Mouse (Mus musculus) liver, embryonic 16.5 days (tissue): ENCODE results near the gene Tmed1. TPM values are rescaled to one million over a fixed set of nuclear protein-coding genes. Genes with fewer than 3 reads are reported as not detected.

Experiments used
- ATAC-seq: fragments of 200-750 bp; cut with Nextera tagmentation; 2 replicates; pipeline ENCODE4 v1.8.0; 2017; ENCODE audit warnings: low read depth, mild to moderate bottlenecking, moderate number of reproducible peaks, moderate library complexity
- H3K27ac ChIP-seq: fragments of 300-500 bp; sonication (generic); 2 replicates; pipeline ENCODE4 v1.5.1; 2014; ENCODE audit warnings: mild to moderate bottlenecking, low read length
- H3K27me3 ChIP-seq: fragments of 300-500 bp; sonication (generic); 2 replicates; pipeline ENCODE4 v1.6.1; 2014; ENCODE audit warnings: low read depth, low read length, mixed read lengths; ENCODE audit not compliant: control insufficient read depth, insufficient read depth
- H3K36me3 ChIP-seq: fragments of 300-500 bp; sonication (generic); 2 replicates; pipeline ENCODE4 v1.6.1; 2014; ENCODE audit warnings: mild to moderate bottlenecking; ENCODE audit not compliant: control insufficient read depth, insufficient read depth
- H3K4me1 ChIP-seq: fragments of 300-500 bp; sonication (generic); 2 replicates; pipeline ENCODE4 v1.6.1; 2014; ENCODE audit warnings: low read depth, low read length, mixed read lengths; ENCODE audit not compliant: control insufficient read depth
- H3K4me2 ChIP-seq: fragments of 300-500 bp; sonication (generic); 2 replicates; pipeline ENCODE4 v1.6.1; 2014; ENCODE audit warnings: low read depth, low read length, mixed read lengths
- H3K4me3 ChIP-seq: fragments of 300-500 bp; sonication (generic); 2 replicates; pipeline ENCODE4 v1.5.1; 2014; ENCODE audit warnings: low read depth, mild to moderate bottlenecking, low read length
- H3K9ac ChIP-seq: fragments of 300-500 bp; sonication (generic); 2 replicates; pipeline ENCODE4 v1.6.1; 2014; ENCODE audit warnings: low read depth, low read length
- H3K9me3 ChIP-seq: fragments of 300-500 bp; sonication (generic); replicated peaks from 2 replicates; pipeline ENCODE4 v1.6.1; 2016; ENCODE audit warnings: low read length; ENCODE audit not compliant: control insufficient read depth
- WGBS: fragments of 180-500 bp; shearing (Covaris S2); extraction: QIAGEN DNeasy Blood & Tissue Kit; methylation state at CpG from one replicate; pipeline ENCODE4 v1.1.7; 2014; ENCODE audit not compliant: insufficient replicate concordance; 5-methylcytosine and 5-hydroxymethylcytosine counted together
- polyA plus RNA-seq: library from polyadenylated mRNA; unstranded; fragments of >200 nt; fragmentation: Nextera tagmentation; extraction: Ambion mirVana; gene quantifications from 2 replicates; pipeline ENCODE4 v1.2.1, GENCODE M21; 2015

Tmed1 gene
- polyA plus RNA-seq, result 27.3 and 29.8 TPM in 2 replicates

DNA sequence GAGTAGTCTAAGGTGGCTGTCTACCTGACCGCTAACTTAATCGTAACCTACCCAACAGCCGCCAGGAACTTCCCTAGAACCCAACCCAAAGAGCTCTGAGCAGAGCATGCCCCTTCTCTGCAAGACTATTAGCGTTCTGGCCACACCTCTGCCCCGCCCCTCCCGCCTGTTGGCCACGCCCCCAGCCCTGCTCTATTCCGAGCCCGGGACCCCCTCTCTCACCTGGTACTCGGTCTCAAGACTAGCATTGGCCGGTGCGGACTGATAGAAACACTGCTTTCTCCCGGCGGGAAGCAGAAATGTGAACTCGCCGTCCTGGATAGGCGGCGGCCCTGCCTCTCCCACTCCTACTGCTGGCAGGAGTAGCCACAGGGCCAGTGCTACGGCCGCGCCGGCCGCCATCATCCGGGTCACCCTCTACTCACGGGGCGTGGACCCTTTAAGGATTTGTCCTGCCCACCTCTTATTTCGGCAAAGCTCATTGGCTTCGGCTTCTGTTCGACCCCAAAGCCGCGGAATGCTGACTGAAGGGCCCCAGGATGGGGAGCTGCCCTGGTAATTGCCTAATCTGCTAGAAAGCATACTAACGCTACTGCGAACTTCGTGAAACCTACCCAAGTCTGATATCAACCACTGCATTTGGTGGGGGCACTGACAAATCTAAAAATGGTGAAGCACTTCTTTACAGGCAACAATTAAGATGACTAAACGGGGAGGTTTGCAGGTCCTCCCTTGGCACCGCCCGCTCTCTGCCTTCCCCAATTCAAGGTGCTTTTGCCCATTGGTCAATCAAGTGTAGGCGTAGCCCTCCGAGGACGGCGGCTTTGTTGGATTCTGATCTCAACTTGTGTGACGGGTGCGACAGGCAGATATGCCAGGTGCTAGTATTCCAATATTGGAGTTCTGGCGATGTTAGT is at the start of gene Tmed1:
Gene Tmed1 (minus strand): TSS at position 481 of the 917 bp plus-strand sequence.
- under 1% methylated on average over 44 of the region's 44 CpGs for WGBS
- peak within 1 kb of the TSS; percentile 82 for H3K4me3 ChIP-seq
- ATAC-seq, result peak; percentile 92

DNA sequence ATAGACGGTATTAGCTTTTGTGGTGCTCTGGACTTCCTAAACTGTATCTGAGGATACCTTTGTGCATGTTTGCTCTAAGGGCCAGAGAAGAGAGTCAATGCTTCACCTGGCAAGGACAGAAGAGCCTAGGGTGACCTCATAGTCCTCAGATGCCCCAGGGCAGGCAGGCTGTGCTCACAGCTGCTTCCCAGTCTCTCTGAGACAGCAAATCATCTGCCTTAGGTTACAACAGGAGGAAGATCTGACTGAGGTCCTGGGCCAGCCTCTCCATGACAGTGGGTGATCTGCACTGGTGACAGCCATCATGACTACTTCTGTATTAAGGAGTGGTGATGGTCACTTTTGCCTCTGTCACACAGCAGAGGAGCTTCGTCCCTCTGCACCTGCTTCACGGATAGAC is 49.1 kb upstream of the Tmed1 start:
- peaks cover 57% of the 10 kb centered on the region for H3K4me1 ChIP-seq
- H3K9me3 ChIP-seq, result no peaks in the 10 kb centered on the region
- no peak overlapping the region for H3K4me3 ChIP-seq
- WGBS, result 90% methylated on average over 3 of the region's 3 CpGs
- peak overlapping the region; percentile 50 for H3K9ac ChIP-seq
- H3K4me2 ChIP-seq, result peak overlapping the region; percentile 65
- H3K27me3 ChIP-seq, result no peaks in the 10 kb centered on the region
- no peak for ATAC-seq
- H3K36me3 ChIP-seq, result peaks cover 2% of the 10 kb centered on the region; the same call in 1 of the 2 replicates
- peak overlapping the region; percentile 93 for H3K27ac ChIP-seq

More for the DNA sequence above, at the start of gene Tmed1:
- Histone ChIP-seq H3K9me3 (no peaks in the 10 kb centered on the region), H3K27ac (peak within 1 kb of the TSS; percentile 88), H3K9ac (peak within 1 kb of the TSS; percentile 77), H3K4me1 (peaks cover 17% of the 10 kb centered on the region), H3K36me3 (peaks cover 14% of the 10 kb centered on the region), H3K4me2 (peak within 1 kb of the TSS; percentile 73), H3K27me3 (no peaks in the 10 kb centered on the region)

DNA sequence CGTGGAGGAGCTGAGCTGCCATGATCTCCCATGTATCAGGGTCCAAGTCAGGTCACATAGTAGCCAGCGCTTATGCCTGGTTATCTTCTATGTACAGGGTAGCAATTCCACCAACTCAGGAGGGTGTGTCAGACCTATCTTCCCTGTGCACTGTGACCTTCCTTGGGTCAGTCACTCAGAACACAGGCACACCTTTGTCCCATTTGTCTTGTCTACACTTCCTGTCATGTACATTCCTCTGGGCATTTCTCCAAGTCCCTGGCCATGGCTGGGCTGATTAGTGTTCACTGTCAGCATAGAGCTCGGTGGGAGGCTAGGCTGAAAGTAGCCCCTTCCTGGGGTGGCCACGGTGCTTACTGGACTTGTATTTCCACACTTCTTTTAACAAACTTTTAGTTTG is 48.3 kb upstream of the Tmed1 start:
- no peaks in the 10 kb centered on the region for H3K27me3 ChIP-seq
- WGBS, result 24% methylated on average over 4 of the region's 4 CpGs
- peak; percentile 99 for ATAC-seq
- peak overlapping the region; percentile 26; the same call in 1 of the 2 replicates for H3K4me3 ChIP-seq
- peak overlapping the region; percentile 93 for H3K27ac ChIP-seq
- peak overlapping the region; percentile 65 for H3K4me2 ChIP-seq
- H3K9ac ChIP-seq, result peak overlapping the region; percentile 57
- H3K36me3 ChIP-seq, result peaks cover 2% of the 10 kb centered on the region; the same call in 1 of the 2 replicates
- H3K9me3 ChIP-seq, result no peaks in the 10 kb centered on the region
- H3K4me1 ChIP-seq, result peaks cover 59% of the 10 kb centered on the region

DNA sequence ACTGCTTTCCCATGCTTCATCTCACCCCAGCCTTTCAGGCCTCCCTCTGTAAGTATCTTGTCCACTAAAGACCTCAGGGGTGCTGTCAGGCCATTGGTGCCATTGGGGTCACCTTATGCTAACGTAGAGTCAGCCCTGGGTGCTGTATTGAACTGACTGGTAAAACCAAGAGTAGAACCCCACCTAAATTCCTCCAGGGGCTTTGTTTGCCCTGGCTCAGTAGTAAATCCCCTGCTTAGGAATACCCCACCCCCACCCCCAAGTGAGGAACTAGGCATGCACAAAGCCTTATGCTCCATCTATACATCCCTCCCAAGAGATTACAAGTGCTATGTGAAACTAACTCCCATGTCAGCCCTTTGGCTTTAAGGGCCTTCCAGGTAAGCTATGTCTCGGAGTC is 47.5 kb upstream of the Tmed1 start:
- no peak overlapping the region for H3K4me3 ChIP-seq
- H3K36me3 ChIP-seq, result peaks cover 1% of the 10 kb centered on the region; the same call in 1 of the 2 replicates
- H3K4me2 ChIP-seq, result peak overlapping the region; percentile 65
- H3K9ac ChIP-seq, result peak overlapping the region; percentile 57
- H3K9me3 ChIP-seq, result no peaks in the 10 kb centered on the region
- H3K27ac ChIP-seq, result peak overlapping the region; percentile 93
- ATAC-seq, result no peak
- H3K27me3 ChIP-seq, result no peaks in the 10 kb centered on the region
- peaks cover 59% of the 10 kb centered on the region for H3K4me1 ChIP-seq
- 79% methylated on average over 2 of the region's 2 CpGs for WGBS

DNA sequence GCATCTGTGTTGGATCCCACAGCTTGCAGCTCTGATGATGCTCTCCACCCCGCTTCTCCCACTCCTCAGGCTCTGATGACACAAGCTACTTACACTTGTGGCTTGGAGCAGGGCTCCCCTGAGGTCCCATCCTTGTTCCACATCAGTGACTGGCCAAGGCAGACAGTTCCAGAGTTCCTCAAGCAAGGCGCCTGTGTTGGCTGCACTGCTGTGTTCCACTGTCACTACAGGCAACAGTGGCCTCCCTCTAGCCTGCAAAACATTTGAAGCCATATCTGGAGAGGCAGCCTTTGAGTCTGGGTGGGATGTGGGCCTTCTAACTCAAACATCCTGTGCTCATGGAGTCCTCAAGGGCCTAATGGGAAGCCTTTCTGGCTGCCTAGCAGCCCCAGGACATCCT is 46.9 kb upstream of the Tmed1 start:
- no peak overlapping the region for H3K4me3 ChIP-seq
- no peak for ATAC-seq
- no peak overlapping the region for H3K4me2 ChIP-seq
- H3K27ac ChIP-seq, result peak overlapping the region; percentile 93
- no peaks in the 10 kb centered on the region for H3K36me3 ChIP-seq
- peak overlapping the region; percentile 57 for H3K9ac ChIP-seq
- 94% methylated on average over 2 of the region's 2 CpGs for WGBS
- no peaks in the 10 kb centered on the region for H3K9me3 ChIP-seq
- H3K27me3 ChIP-seq, result no peaks in the 10 kb centered on the region
- H3K4me1 ChIP-seq, result peaks cover 59% of the 10 kb centered on the region

DNA sequence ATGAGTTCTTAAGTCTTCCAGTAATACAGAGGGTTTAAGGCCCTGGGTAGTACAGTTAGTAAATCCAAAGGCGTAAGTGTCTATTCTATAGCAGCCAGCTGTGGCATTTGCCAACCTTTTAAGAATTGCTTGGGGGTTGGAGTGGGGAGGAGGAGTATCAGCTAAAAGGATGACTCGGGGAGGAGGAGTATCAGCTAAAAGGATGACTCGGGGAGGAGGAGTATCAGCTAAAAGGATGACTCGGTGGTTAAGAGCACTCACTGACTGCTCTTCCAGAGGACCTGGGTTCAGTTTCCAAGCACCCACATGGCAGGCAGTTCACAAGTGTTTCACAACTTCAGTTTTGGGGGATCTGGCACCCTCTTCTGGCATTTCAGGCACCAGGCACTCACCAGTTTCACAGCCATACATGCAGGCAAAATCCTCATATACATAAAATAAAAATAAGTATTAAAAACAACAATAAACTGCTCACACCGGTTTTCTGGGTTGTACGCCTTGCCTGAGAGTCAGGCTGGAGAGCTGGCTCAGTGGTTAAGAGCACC is 45.2 kb upstream of the Tmed1 start:
- peak; percentile 53 for ATAC-seq
- Histone ChIP-seq H3K9me3 (no peaks in the 10 kb centered on the region), H3K4me3 (no peak overlapping the region), H3K36me3 (peaks cover 4% of the 10 kb centered on the region; the same call in 1 of the 2 replicates), H3K4me2 (no peak overlapping the region; the same call in 1 of the 2 replicates), H3K4me1 (peaks cover 60% of the 10 kb centered on the region), H3K27ac (peak overlapping the region; percentile 59), H3K27me3 (no peaks in the 10 kb centered on the region), H3K9ac (peak overlapping the region; percentile 6; the same call in 1 of the 2 replicates)
- 65% methylated on average over 6 of the region's 6 CpGs for WGBS

DNA sequence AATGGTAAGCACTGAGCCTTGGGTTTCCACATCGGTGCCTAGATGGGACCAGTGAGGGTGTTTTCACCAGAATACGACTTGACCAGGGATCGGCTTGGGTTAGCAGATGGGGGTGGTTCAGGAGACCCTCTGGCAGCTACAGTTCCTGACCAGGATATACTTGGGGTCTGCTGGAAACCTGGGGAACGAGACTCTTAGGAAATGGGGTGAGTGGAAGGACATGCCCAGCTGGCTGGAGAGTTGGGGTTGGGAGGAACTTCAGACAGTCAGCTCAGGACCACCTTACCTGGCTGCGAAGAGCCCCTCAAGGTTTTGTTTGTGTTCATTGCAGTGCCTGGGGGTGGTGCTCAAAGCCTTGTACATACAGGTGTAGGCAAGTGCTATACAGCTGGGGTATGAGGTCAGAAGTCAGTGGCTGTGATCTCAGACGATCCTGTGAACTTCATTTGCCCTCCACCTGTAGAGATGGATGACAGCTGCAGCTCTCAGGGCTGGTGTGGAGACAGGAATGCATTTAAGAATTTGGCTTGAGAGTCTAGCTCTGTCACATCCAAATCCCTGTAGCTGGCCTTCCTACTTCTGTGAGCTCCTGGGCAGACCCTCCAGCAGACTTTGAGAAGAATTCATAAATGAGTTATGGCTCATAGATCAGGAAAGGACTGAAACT is 43.7 kb upstream of the Tmed1 start:
- Histone ChIP-seq H3K27ac (peak overlapping the region; percentile 59), H3K4me1 (peaks cover 48% of the 10 kb centered on the region), H3K36me3 (peaks cover 4% of the 10 kb centered on the region; the same call in 1 of the 2 replicates)

DNA sequence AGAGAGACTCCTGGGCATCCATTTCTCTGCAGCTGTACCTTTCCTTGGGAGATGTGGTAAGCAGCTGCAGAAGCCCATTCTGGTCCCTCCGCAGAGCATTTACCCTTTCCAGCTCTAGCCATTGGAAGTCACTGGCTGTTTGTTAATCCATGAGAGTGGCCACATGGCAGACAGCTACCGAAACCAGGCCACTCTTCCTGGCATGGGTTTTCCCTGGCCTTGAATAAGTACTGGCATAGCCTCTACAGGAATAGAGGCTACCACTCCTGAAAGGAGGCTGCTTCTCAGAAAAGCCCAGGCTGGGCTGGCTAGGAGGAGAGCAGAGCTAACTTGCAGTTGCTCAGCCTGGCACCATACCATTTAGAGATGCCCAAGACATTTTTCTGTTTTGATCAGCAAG is 41.0 kb upstream of the Tmed1 start:
- Histone ChIP-seq H3K4me3 (no peak overlapping the region), H3K9me3 (no peaks in the 10 kb centered on the region), H3K4me2 (no peak overlapping the region), H3K27ac (no peak overlapping the region), H3K4me1 (peaks cover 33% of the 10 kb centered on the region), H3K9ac (no peak overlapping the region), H3K36me3 (peaks cover 4% of the 10 kb centered on the region; the same call in 1 of the 2 replicates), H3K27me3 (no peaks in the 10 kb centered on the region)
- WGBS, result 91% methylated on average over 2 of the region's 2 CpGs
- ATAC-seq, result no peak

More for the DNA sequence above, 43.7 kb upstream of the Tmed1 start:
- no peak overlapping the region for H3K4me3 ChIP-seq
- WGBS, result 84% methylated on average over 6 of the region's 6 CpGs
- H3K9ac ChIP-seq, result no peak overlapping the region
- no peaks in the 10 kb centered on the region for H3K27me3 ChIP-seq
- H3K9me3 ChIP-seq, result no peaks in the 10 kb centered on the region
- H3K4me2 ChIP-seq, result no peak overlapping the region
- no peak for ATAC-seq
